Mouse (Mus musculus) heart, postnatal 0 days (tissue): Measurements from ENCODE around the gene Slc4a1.

Experiments
- CTCF ChIP-seq: IDR thresholded peaks from 2 replicates; pipeline ENCODE4 v1.5.1; 2016; ENCODE audit warnings: antibody characterized with exemption, control low read depth, low read depth
- EP300 ChIP-seq: IDR thresholded peaks from 2 replicates; pipeline ENCODE4 v1.6.1; 2016; ENCODE audit warnings: antibody characterized with exemption, low read depth

GRCm38 (mm10) chr11:102407834-102408215 lies 41.8 kb upstream of the Slc4a1 start, which contains the start of gene Slc25a39:
- TF ChIP-seq CTCF, result no peak
- TF ChIP-seq EP300, result no peak
